Mouse (Mus musculus): Measurements from ENCODE around the gene Clps. TPM values are rescaled to one million over a fixed set of nuclear protein-coding genes. Genes with fewer than 3 reads are reported as not detected.

Clps gene
- polyA plus RNA-seq, 1 experiment from 2014 or later = not detected

DNA sequence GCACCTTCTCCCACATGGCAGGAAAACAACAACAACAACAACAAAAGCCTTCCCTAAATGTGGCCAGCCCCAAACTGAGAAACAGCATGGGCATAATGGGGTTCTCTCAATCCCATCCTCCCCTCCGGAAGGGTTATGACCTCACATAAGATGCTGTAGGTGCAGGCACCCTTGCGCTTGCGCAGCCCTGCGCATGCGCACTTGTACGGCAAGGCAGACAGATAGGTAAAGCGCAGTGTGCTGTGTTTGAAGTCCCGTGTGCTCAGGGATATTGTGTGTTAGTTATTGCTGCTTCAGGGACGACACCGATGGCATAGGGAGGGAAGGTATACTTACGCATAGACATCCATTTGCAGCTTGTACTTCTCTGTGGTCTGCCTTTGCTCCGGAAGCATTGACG lies 27.2 kb downstream of the Clps start:
- ATAC-seq = no peak
- Histone ChIP-seq H3K9ac (ENCODE audit: low read depth, low read length) (no peak overlapping the region), H3K4me1 (ENCODE audit: control insufficient read depth, insufficient read depth, low read depth, low read length) (no peaks in the 10 kb centered on the region; the same call in 1 of the 2 replicates), H3K4me3 (ENCODE audit: low read length) (no peak overlapping the region), H3K36me3 (ENCODE audit: control insufficient read depth, insufficient read depth, low read length) (no peaks in the 10 kb centered on the region), H3K9me3 (ENCODE audit: control insufficient read depth, low read length) (0 out of 2 replicates have a peak, but pooled peaks cover under 1% of the 10 kb centered on the region), H3K27ac (ENCODE audit: low read depth, low read length) (no peak overlapping the region), H3K27me3 (replicated peaks; ENCODE audit: control insufficient read depth, insufficient read depth, low read length) (peaks cover 2% of the 10 kb centered on the region; the same call in 1 of the 2 replicates), H3K4me2 (ENCODE audit: low read length) (no peak overlapping the region)
- 92% methylated on average over 13 of the region's 13 CpGs for WGBS

GRCm38 (mm10) chr17:28532557-28532956 lies 28.0 kb downstream of the Clps start:
- H3K36me3 ChIP-seq (ENCODE audit: control insufficient read depth, insufficient read depth, low read length) = no peaks in the 10 kb centered on the region
- peaks cover 2% of the 10 kb centered on the region; the same call in 1 of the 2 replicates for H3K27me3 ChIP-seq (replicated peaks; ENCODE audit: control insufficient read depth, insufficient read depth, low read length)
- no peak overlapping the region for H3K4me3 ChIP-seq (ENCODE audit: low read length)
- H3K4me2 ChIP-seq (ENCODE audit: low read length) = no peak overlapping the region
- WGBS = 88% methylated on average over 7 of the region's 7 CpGs
- H3K27ac ChIP-seq (ENCODE audit: low read depth, low read length) = no peak overlapping the region
- H3K9ac ChIP-seq (ENCODE audit: low read depth, low read length) = no peak overlapping the region
- H3K9me3 ChIP-seq (ENCODE audit: control insufficient read depth, low read length) = no peaks in the 10 kb centered on the region
- no peak for ATAC-seq
- H3K4me1 ChIP-seq (ENCODE audit: control insufficient read depth, insufficient read depth, low read depth, low read length) = peaks cover 3% of the 10 kb centered on the region

DNA sequence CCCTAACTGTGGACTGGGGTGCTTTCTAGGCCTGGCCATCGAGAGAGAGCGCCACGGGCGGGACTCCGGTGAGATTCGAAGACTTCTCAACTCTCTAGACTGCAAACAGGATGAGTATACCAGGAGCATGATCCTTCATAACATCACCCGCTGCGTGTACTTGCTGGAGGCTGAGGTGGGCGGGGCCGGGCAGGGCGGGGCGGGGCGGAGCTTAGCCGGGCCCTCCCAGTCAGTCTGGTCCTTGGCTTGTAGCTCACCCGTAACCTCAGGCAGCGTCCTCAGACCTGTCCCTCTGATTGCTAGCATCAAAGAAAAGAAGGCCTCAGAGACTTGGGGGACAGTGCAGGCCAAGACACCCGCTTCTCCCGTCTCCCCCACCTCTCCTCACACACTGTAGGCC lies 28.6 kb downstream of the Clps start:
- ATAC-seq = no peak
- Histone ChIP-seq H3K27me3 (replicated peaks; ENCODE audit: control insufficient read depth, insufficient read depth, low read length) (no peaks in the 10 kb centered on the region), H3K9me3 (ENCODE audit: control insufficient read depth, low read length) (no peaks in the 10 kb centered on the region), H3K9ac (ENCODE audit: low read depth, low read length) (no peak overlapping the region), H3K4me3 (ENCODE audit: low read length) (no peak overlapping the region), H3K4me2 (ENCODE audit: low read length) (no peak overlapping the region), H3K27ac (ENCODE audit: low read depth, low read length) (no peak overlapping the region), H3K36me3 (ENCODE audit: control insufficient read depth, insufficient read depth, low read length) (no peaks in the 10 kb centered on the region), H3K4me1 (ENCODE audit: control insufficient read depth, insufficient read depth, low read depth, low read length) (peaks cover 6% of the 10 kb centered on the region)
- 16% methylated on average over 17 of the region's 18 CpGs for WGBS

DNA sequence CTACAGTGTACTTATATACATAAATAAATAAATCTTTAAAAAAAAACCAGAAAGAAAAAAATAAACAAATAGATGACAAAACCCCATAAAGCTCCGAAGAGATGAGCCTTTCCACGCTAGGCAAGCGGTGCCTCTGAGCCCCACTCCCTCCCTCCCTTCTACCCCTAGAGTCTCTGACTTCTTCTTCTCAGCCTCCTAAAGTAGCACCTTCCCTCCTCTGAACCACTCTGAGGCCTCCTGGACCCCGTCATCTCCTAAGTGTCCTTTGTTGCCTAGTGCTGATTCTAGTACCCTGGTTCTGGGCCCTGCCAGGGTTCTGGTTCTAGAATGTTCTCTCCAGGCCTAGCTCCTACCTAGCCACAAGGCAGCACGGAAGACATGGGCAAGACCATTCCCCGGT lies 30.1 kb downstream of the Clps start, which contains the start of gene Armc12:
Gene Armc12, plus strand, starts transcription at position 301 of the 400 bp plus-strand sequence.
- no peaks in the 10 kb centered on the region for H3K9me3 ChIP-seq (ENCODE audit: control insufficient read depth, low read length)
- H3K9ac ChIP-seq (ENCODE audit: low read depth, low read length) = no peak within 1 kb of the TSS
- no peak within 1 kb of the TSS for H3K4me2 ChIP-seq (ENCODE audit: low read length)
- H3K4me1 ChIP-seq (ENCODE audit: control insufficient read depth, insufficient read depth, low read depth, low read length) = peaks cover 6% of the 10 kb centered on the region
- H3K27me3 ChIP-seq (replicated peaks; ENCODE audit: control insufficient read depth, insufficient read depth, low read length) = no peaks in the 10 kb centered on the region
- no peaks in the 10 kb centered on the region for H3K36me3 ChIP-seq (ENCODE audit: control insufficient read depth, insufficient read depth, low read length)
- H3K4me3 ChIP-seq (ENCODE audit: low read length) = no peak within 1 kb of the TSS
- ATAC-seq = no peak
- no peak within 1 kb of the TSS for H3K27ac ChIP-seq (ENCODE audit: low read depth, low read length)
- WGBS = 90% methylated on average over 6 of the region's 6 CpGs

DNA sequence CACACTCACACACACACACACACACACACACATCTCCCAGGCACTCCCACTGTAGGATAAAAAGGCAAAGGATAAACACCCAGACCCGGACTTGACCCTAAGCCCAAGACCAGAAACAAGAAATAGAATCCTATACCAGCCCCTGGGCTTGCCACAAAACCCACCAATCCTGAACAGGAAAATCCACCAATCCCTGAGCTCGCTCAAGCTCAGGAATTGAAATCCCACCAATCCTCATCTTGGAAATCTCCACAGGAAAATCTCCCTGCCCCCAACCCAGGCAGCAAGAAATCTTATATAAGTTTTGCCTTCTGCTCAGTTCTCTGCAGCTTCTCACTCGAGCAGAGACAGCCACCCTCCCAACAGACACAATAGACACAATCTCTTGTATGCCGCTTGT lies 31.4 kb downstream of the Clps start:
- no peak overlapping the region for H3K27ac ChIP-seq (ENCODE audit: low read depth, low read length)
- ATAC-seq = no peak
- no peak overlapping the region for H3K4me2 ChIP-seq (ENCODE audit: low read length)
- no peaks in the 10 kb centered on the region for H3K36me3 ChIP-seq (ENCODE audit: control insufficient read depth, insufficient read depth, low read length)
- H3K27me3 ChIP-seq (replicated peaks; ENCODE audit: control insufficient read depth, insufficient read depth, low read length) = no peaks in the 10 kb centered on the region
- H3K9me3 ChIP-seq (ENCODE audit: control insufficient read depth, low read length) = no peaks in the 10 kb centered on the region
- 75% methylated on average over 4 of the region's 4 CpGs for WGBS
- peaks cover 6% of the 10 kb centered on the region for H3K4me1 ChIP-seq (ENCODE audit: control insufficient read depth, insufficient read depth, low read depth, low read length)
- no peak overlapping the region for H3K9ac ChIP-seq (ENCODE audit: low read depth, low read length)
- H3K4me3 ChIP-seq (ENCODE audit: low read length) = no peak overlapping the region

DNA sequence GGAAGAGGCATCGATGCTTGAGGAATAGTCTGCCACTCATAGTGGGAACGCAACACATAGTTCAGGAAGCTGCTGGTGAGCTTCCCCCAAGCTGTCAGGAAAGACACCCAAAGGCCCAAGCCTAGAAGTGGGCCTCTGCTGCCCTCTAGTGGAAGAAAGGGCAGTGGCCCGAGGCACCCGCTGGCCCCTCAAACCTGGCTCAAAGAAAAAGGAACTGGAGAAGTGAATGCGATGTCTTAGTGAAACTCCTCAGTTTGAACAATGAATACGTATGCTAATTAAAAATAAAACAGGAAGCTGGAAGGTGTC lies 32.6 kb downstream of the Clps start:
- Histone ChIP-seq H3K27me3 (replicated peaks; ENCODE audit: control insufficient read depth, insufficient read depth, low read length) (no peaks in the 10 kb centered on the region), H3K36me3 (ENCODE audit: control insufficient read depth, insufficient read depth, low read length) (no peaks in the 10 kb centered on the region), H3K9ac (ENCODE audit: low read depth, low read length) (peak overlapping the region; percentile 25; the same call in 1 of the 2 replicates), H3K4me1 (ENCODE audit: control insufficient read depth, insufficient read depth, low read depth, low read length) (peaks cover 8% of the 10 kb centered on the region), H3K9me3 (ENCODE audit: control insufficient read depth, low read length) (no peaks in the 10 kb centered on the region), H3K4me3 (ENCODE audit: low read length) (no peak overlapping the region), H3K4me2 (ENCODE audit: low read length) (peak overlapping the region; percentile 27; the same call in 1 of the 2 replicates), H3K27ac (ENCODE audit: low read depth, low read length) (no peak overlapping the region)
- ATAC-seq = peak; percentile 64; the same call in 1 of the 2 replicates
- WGBS = 5% methylated on average over 6 of the region's 6 CpGs

DNA sequence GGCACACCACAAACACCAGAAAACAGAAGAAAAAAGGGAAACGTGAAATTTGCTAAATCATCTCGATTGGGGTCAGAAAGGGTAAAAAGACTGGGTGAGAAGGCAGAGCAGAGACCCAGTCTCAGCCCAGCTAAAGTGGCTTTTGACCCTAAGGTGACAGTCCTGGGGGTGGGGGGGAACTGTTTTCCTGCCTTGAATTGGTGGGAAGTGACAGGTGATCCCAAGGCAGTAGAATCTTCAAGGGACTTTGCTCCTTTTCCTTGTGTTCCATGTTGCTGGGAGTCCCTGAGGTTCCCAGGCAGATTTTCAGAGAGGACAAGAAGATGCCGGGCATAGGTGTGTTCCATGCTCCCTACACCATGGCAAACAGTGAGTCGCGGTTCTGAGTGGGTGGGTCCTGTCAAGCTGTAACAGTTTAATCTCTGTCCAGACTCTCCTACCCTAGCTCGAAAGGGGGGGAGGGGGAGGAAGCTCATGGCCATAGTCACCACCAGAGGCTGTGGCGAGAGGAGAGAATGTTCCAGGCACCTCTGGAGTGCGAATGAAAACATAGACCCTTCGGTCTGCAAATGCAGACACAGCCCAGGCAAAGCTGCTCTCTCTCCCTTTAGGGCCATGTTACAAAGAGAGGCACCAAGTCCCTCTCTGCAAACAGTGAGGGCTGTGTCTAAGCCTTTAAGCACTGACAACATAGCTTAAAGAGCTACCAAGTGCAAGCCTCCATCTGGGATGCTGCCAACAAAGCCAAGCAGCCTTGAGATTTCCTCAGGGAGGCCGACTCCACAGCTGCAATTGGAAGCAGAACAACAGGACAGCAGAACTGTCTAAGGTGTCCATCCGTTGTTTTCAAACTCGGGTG lies 33.2 kb downstream of the Clps start:
- Histone ChIP-seq H3K4me1 (ENCODE audit: control insufficient read depth, insufficient read depth, low read depth, low read length) (peaks cover 8% of the 10 kb centered on the region), H3K27ac (ENCODE audit: low read depth, low read length) (no peak overlapping the region), H3K9ac (ENCODE audit: low read depth, low read length) (peak overlapping the region; percentile 25; the same call in 1 of the 2 replicates), H3K9me3 (ENCODE audit: control insufficient read depth, low read length) (no peaks in the 10 kb centered on the region), H3K4me3 (ENCODE audit: low read length) (no peak overlapping the region), H3K4me2 (ENCODE audit: low read length) (peak overlapping the region; percentile 27; the same call in 1 of the 2 replicates), H3K27me3 (replicated peaks; ENCODE audit: control insufficient read depth, insufficient read depth, low read length) (no peaks in the 10 kb centered on the region), H3K36me3 (ENCODE audit: control insufficient read depth, insufficient read depth, low read length) (no peaks in the 10 kb centered on the region)
- 48% methylated on average over 12 of the region's 12 CpGs for WGBS
- ATAC-seq = no peak

- 79% methylated on average over 4 of the region's 4 CpGs for WGBS
- no peak overlapping the region for H3K9ac ChIP-seq (ENCODE audit: low read depth, low read length)
- no peaks in the 10 kb centered on the region for H3K9me3 ChIP-seq (ENCODE audit: control insufficient read depth, low read length)
- no peaks in the 10 kb centered on the region for H3K36me3 ChIP-seq (ENCODE audit: control insufficient read depth, insufficient read depth, low read length)
- H3K4me2 ChIP-seq (ENCODE audit: low read length) = no peak overlapping the region
- ATAC-seq = no peak
- no peak overlapping the region for H3K4me3 ChIP-seq (ENCODE audit: low read length)
- peaks cover 14% of the 10 kb centered on the region for H3K4me1 ChIP-seq (ENCODE audit: control insufficient read depth, insufficient read depth, low read depth, low read length)
- peaks cover 6% of the 10 kb centered on the region for H3K27me3 ChIP-seq (replicated peaks; ENCODE audit: control insufficient read depth, insufficient read depth, low read length)
- H3K27ac ChIP-seq (ENCODE audit: low read depth, low read length) = no peak overlapping the region
Measured at GRCm38 (mm10) chr17:28524831-28525430, 35.6 kb downstream of the Clps start.

- peaks cover 14% of the 10 kb centered on the region for H3K4me1 ChIP-seq (ENCODE audit: control insufficient read depth, insufficient read depth, low read depth, low read length)
- no peaks in the 10 kb centered on the region for H3K9me3 ChIP-seq (ENCODE audit: control insufficient read depth, low read length)
- H3K4me3 ChIP-seq (ENCODE audit: low read length) = no peak overlapping the region
- no peak overlapping the region for H3K9ac ChIP-seq (ENCODE audit: low read depth, low read length)
- H3K4me2 ChIP-seq (ENCODE audit: low read length) = peak overlapping the region; percentile 97
- H3K36me3 ChIP-seq (ENCODE audit: control insufficient read depth, insufficient read depth, low read length) = no peaks in the 10 kb centered on the region
- ATAC-seq = no peak
- 87% methylated on average over 23 of the region's 23 CpGs for whole genome bisulfite sequencing
- H3K27me3 ChIP-seq (replicated peaks; ENCODE audit: control insufficient read depth, insufficient read depth, low read length) = peaks cover 6% of the 10 kb centered on the region
- H3K27ac ChIP-seq (ENCODE audit: low read depth, low read length) = no peak overlapping the region; the same call in 1 of the 2 replicates
Measured at GRCm38 (mm10) chr17:28524009-28524695, 36.4 kb downstream of the Clps start.

Measured in hindbrain, embryonic 16.5 days (tissue).